Mouse (Mus musculus): ENCODE measurements around the gene Gse1. TPM values are rescaled to one million over a fixed set of nuclear protein-coding genes. Genes with fewer than 3 reads are reported as not detected.

Gene Gse1
- total and polyA plus RNA-seq, 3 experiments, result 23.6 to 128 (median 66.9) TPM

DNA sequence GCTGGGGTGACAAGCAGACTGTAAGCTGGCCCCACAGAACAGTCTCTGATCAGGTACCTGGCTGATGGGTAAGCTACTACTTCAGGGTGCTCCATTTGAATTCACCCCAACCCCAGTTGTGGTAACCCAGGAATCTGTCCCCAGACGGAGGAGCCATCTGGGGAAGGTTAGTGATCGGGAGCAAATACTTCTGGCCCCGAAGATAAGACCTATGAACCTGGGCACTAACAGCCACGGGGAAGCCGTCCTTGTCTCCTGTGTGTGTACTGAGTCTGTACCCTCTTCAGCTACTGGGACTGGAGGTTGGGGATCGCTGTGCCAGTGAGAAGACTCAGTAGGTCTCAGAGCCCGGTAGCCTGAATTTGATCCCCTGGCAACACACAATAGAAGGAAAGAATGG is 173.5 kb downstream of the Gse1 start:
- no peaks in the 10 kb centered on the region for H3K9me3 ChIP-seq (replicated peaks; ENCODE audit: insufficient read depth, low read length)
- TF ChIP-seq UBTF (IDR thresholded peaks at IDR 0.05; ENCODE audit: borderline replicate concordance, insufficient read depth, low read depth, low read length), result no peak
- no peak for TF ChIP-seq CHD1 (IDR thresholded peaks at IDR 0.05; ENCODE audit: low read depth, low read length)
- no peak for TF ChIP-seq POLR2AphosphoS5 (IDR thresholded peaks at IDR 0.05; ENCODE audit: borderline replicate concordance, low read depth, low read length)
- TF ChIP-seq JUND (IDR thresholded peaks at IDR 0.05; ENCODE audit: low read depth, low read length), result no peak
- no peak for TF ChIP-seq RCOR1 (IDR thresholded peaks at IDR 0.05; ENCODE audit: low read depth, low read length)
- TF ChIP-seq ZKSCAN1 (IDR thresholded peaks at IDR 0.05; ENCODE audit: low read depth, low read length), result no peak
- no peak for TF ChIP-seq POLR2A (IDR thresholded peaks at IDR 0.05; ENCODE audit: control insufficient read depth in 1 of 2, insufficient read depth in 1 of 2, low read depth in 1 of 2, low read length in 2 of 2, poor library complexity in 1 of 2)
- no peak for TF ChIP-seq GABPA (IDR thresholded peaks at IDR 0.05; ENCODE audit: low read depth, low read length)
- TF ChIP-seq TBP (IDR thresholded peaks at IDR 0.05; ENCODE audit: low read depth, low read length), result no peak
- TF ChIP-seq ZNF384 (IDR thresholded peaks at IDR 0.05; ENCODE audit: low read depth, low read length), result no peak
- TF ChIP-seq ETS1 (IDR thresholded peaks at IDR 0.05; ENCODE audit: low read depth, low read length), result no peak
- no peak for TF ChIP-seq BHLHE40 (IDR thresholded peaks at IDR 0.05; ENCODE audit: borderline replicate concordance, low read depth, low read length)
- H3K4me3 ChIP-seq (ENCODE audit: control insufficient read depth in 1 of 2, insufficient read depth in 1 of 2, low read depth in 2 of 2, low read length in 2 of 2), result no peak overlapping the region
- H3K79me2 ChIP-seq (ENCODE audit: control insufficient read depth, insufficient read depth, low read length, poor library complexity), result no peaks in the 10 kb centered on the region
- peaks cover 0 to 3% of the 10 kb centered on the region in 2 experiments; a peak in 1 of 4 replicates for H3K36me3 ChIP-seq (ENCODE audit: control insufficient read depth in 1 of 2, insufficient read depth in 2 of 2, low read length in 2 of 2)
- H3K9ac ChIP-seq (ENCODE audit: control insufficient read depth, low read depth, low read length, poor library complexity, severe bottlenecking), result no peak overlapping the region
- H3K4me1 ChIP-seq (ENCODE audit: control insufficient read depth in 1 of 2, insufficient read depth in 2 of 2, low read length in 2 of 2), result peaks cover 3 to 14% of the 10 kb centered on the region in 2 experiments; a peak in 3 of 4 replicates
- no peak overlapping the region for H3K27ac ChIP-seq (ENCODE audit: control insufficient read depth, low read depth, low read length)
- no peaks in the 10 kb centered on the region for H3K27me3 ChIP-seq (ENCODE audit: control insufficient read depth in 1 of 2, insufficient read depth in 2 of 2, low read length in 2 of 2)
- no peak for DNase-seq (ENCODE audit: low read depth, low spot score)

DNA sequence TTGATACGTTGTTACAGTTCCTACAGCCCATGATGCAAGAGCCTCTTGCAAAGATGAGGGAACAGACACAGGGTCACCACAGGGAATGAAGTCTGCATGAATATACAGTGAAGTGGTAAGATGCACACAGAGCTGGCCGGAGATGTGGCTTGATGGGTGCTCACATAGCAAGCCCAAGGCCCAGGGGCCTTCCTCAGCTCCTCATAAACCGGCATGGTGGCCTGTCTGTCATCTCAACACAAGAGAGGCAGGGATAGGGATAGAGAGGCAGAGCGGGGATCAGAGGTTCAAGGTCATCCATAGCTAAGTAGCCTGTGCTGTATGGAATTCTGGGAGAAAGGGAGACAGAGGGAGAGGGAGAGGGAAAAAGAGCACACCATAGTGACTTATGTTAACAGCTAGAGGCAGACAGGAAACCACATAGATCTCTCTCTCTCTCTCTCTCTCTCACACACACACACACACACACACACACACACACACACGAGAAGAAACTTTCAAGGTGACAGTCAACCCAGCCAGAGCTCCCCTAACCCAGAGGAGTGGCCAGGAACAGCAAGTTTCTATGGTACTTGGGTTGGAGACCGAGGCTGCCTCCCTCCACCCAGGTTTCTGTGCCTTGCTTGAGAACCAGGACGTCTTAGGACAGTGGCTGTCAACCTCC is 175.5 kb downstream of the Gse1 start:
- no peak overlapping the region for H3K9ac ChIP-seq (ENCODE audit: control insufficient read depth, low read depth, low read length, poor library complexity, severe bottlenecking)
- peak; percentile 39 for DNase-seq (ENCODE audit: low read depth, low spot score)
- no peaks in the 10 kb centered on the region for H3K79me2 ChIP-seq (ENCODE audit: control insufficient read depth, insufficient read depth, low read length, poor library complexity)
- no peak for TF ChIP-seq HCFC1 (IDR thresholded peaks at IDR 0.05; ENCODE audit: low read depth, low read length)
- 0 out of 2 replicates have a peak, but pooled peaks have one; percentile 23 for TF ChIP-seq NELFE (IDR thresholded peaks at IDR 0.05; ENCODE audit: low read depth, low read length)
- H3K36me3 ChIP-seq (ENCODE audit: control insufficient read depth in 1 of 2, insufficient read depth in 2 of 2, low read length in 2 of 2), result peaks cover 0 to 3% of the 10 kb centered on the region in 2 experiments; a peak in 1 of 4 replicates
- no peaks in the 10 kb centered on the region for H3K9me3 ChIP-seq (replicated peaks; ENCODE audit: insufficient read depth, low read length)
- peaks cover 0 to 9% of the 10 kb centered on the region in 2 experiments; a peak in 2 of 4 replicates for H3K4me1 ChIP-seq (ENCODE audit: control insufficient read depth in 1 of 2, insufficient read depth in 2 of 2, low read length in 2 of 2)
- H3K27ac ChIP-seq (ENCODE audit: control insufficient read depth, low read depth, low read length), result no peak overlapping the region; the same call in 1 of the 2 replicates
- H3K4me3 ChIP-seq (ENCODE audit: control insufficient read depth in 1 of 2, insufficient read depth in 1 of 2, low read depth in 2 of 2, low read length in 2 of 2), result no peak overlapping the region
- no peaks in the 10 kb centered on the region for H3K27me3 ChIP-seq (ENCODE audit: control insufficient read depth in 1 of 2, insufficient read depth in 2 of 2, low read length in 2 of 2)

All from MEL (cell line).